Mouse (Mus musculus) spleen, adult 2 months (tissue): ENCODE measurements around the gene Hs2st1.

Experiments used
- CTCF ChIP-seq: fragments of 200-500 bp; IDR thresholded peaks from 2 replicates; pipeline ENCODE4 v1.5.1; 2011; ENCODE audit warnings: mild to moderate bottlenecking, inconsistent platforms; ENCODE audit not compliant: insufficient read depth, insufficient read length, insufficient replicate concordance; ENCODE audit errors: extremely low read depth
- POLR2A ChIP-seq: fragments of 200-500 bp; IDR thresholded peaks from 2 replicates; pipeline ENCODE4 v1.6.1; 2011; ENCODE audit warnings: low read depth, low read length, inconsistent platforms

DNA sequence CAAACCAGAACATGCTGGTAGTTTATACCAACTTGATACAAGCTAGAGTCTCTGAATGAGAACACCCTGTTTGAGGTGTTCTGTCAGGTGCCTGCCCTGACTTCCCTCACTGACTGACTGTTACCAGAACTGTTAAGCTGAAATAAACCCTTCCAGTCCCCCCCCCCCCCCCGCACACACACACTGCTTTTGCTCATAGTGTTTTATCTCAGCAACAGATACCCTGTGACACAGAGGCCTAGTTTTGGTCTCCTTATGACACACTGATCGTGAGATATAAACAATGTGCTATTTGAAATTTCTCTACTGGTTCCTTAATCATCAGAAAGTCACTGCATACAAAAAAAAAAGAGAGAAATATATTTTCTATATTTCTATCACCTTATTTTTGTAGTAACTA is 81.2 kb downstream of the Hs2st1 start:
- no peak for TF ChIP-seq POLR2A
- no peak for TF ChIP-seq CTCF
